Mouse (Mus musculus) hindbrain, postnatal 0 days (tissue): ENCODE data around the gene Tyk2. TPM values are rescaled to one million over a fixed set of nuclear protein-coding genes. Genes with fewer than 3 reads are reported as not detected.

Source experiments
- ATAC-seq: fragments of 200-750 bp; cut with Nextera tagmentation; 2 replicates; pipeline ENCODE4 v1.8.0; 2017; ENCODE audit warnings: mild to moderate bottlenecking, moderate TSS enrichment, moderate library complexity
- DNase-seq: peaks from one replicate; pipeline ENCODE4 v3.0.0-alpha.2; 2015; ENCODE audit warnings: low spot score
- H3K27ac ChIP-seq: fragments of 300-500 bp; sonication (generic); 2 replicates; pipeline ENCODE4 v1.5.1; 2014; ENCODE audit warnings: mild to moderate bottlenecking
- H3K27me3 ChIP-seq: fragments of 300-500 bp; sonication (generic); 2 replicates; pipeline ENCODE4 v1.6.1; 2014; ENCODE audit warnings: low read length, mixed read lengths; ENCODE audit not compliant: insufficient read depth
- H3K36me3 ChIP-seq: fragments of 300-500 bp; sonication (generic); 2 replicates; pipeline ENCODE4 v1.6.1; 2014; ENCODE audit warnings: low read length, mixed read lengths; ENCODE audit not compliant: insufficient read depth
- H3K4me1 ChIP-seq: fragments of 300-500 bp; sonication (generic); 2 replicates; pipeline ENCODE4 v1.6.1; 2014; ENCODE audit warnings: antibody characterized with exemption, low read length, mixed read lengths; ENCODE audit not compliant: insufficient read depth
- H3K4me2 ChIP-seq: fragments of 300-500 bp; sonication (generic); 2 replicates; pipeline ENCODE4 v1.6.1; 2014; ENCODE audit warnings: low read depth, mild to moderate bottlenecking, low read length, moderate library complexity, mixed read lengths
- H3K4me3 ChIP-seq: fragments of 300-500 bp; sonication (generic); 2 replicates; pipeline ENCODE4 v1.5.1; 2014; ENCODE audit warnings: low read length
- H3K9ac ChIP-seq: fragments of 300-500 bp; sonication (generic); replicated peaks from 2 replicates; pipeline ENCODE4 v1.6.1; 2014; ENCODE audit warnings: mild to moderate bottlenecking, low read length, moderate library complexity, mixed read lengths
- H3K9me3 ChIP-seq: fragments of 300-500 bp; sonication (generic); 2 replicates; pipeline ENCODE4 v1.6.1; 2016; ENCODE audit warnings: low read length, mixed read lengths
- CTCF ChIP-seq: IDR thresholded peaks from 2 replicates; pipeline ENCODE4 v1.5.1; 2016; ENCODE audit warnings: antibody characterized with exemption, control low read depth, low read depth
- WGBS: fragments of 180-500 bp; shearing (Covaris S2); extraction: QIAGEN DNeasy Blood & Tissue Kit; methylation state at CpG from one replicate; pipeline ENCODE4 v1.1.7; 2014; 5-methylcytosine and 5-hydroxymethylcytosine counted together
- polyA plus RNA-seq: library from polyadenylated mRNA; unstranded; fragments of >200 nt; fragmentation: Nextera tagmentation; extraction: Ambion mirVana; gene quantifications from 2 replicates; pipeline ENCODE4 v1.2.1, GENCODE M21; 2015
- total RNA-seq: library from RNA; depleted of rRNA; stranded (reverse); fragments of >200 nt; gene quantifications from 2 replicates; pipeline ENCODE4 v1.2.3, GENCODE M21; 2014

The Tyk2 gene
- total and polyA plus RNA-seq, 2 experiments from 2014 or later: 5.7 to 15.4 TPM

- no peak overlapping the region for H3K4me3 ChIP-seq
- DNase-seq (no peak), ATAC-seq (no peak)
- H3K27ac ChIP-seq: no peak overlapping the region
- no peaks in the 10 kb centered on the region for H3K9me3 ChIP-seq
- no peak overlapping the region for H3K4me2 ChIP-seq
- WGBS: 73% methylated on average over 6 of the region's 6 CpGs
- no peaks in the 10 kb centered on the region for H3K27me3 ChIP-seq
- no peaks in the 10 kb centered on the region for H3K4me1 ChIP-seq
- H3K9ac ChIP-seq: no peak overlapping the region
- H3K36me3 ChIP-seq: peaks cover 12% of the 10 kb centered on the region; the same call in 1 of the 2 replicates
- TF ChIP-seq CTCF: no peak
These were observed 14.0 kb downstream of the Tyk2 start for GRCm38 (mm10) chr9:21117073-21117472.

DNA sequence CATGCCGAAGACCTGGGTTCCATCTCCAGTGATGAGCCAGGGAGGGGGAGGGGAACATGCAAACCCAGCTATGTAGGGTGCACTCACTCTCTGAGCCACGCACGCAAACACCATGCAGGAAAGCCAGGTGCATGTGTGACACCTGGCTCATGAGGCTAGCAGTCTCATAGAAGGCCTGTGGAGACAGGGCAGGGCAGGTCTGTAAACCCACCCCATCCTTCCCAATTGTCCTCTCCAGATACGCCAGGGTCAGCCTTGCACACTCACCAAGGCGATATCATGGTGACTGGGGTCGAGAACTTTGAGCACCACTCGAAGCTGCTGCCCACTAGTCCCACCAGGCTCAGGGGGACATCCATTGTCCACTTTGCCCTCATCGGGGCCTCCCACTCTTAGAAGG is 15.9 kb downstream of the Tyk2 start:
- Histone ChIP-seq H3K27ac (no peak overlapping the region), H3K4me1 (no peaks in the 10 kb centered on the region), H3K9me3 (no peaks in the 10 kb centered on the region), H3K4me3 (no peak overlapping the region), H3K36me3 (no peaks in the 10 kb centered on the region), H3K27me3 (no peaks in the 10 kb centered on the region), H3K4me2 (no peak overlapping the region), H3K9ac (no peak overlapping the region)
- DNase-seq: no peak
- no peak for ATAC-seq
- WGBS: 90% methylated on average over 8 of the region's 8 CpGs
- TF ChIP-seq CTCF: no peak

DNA sequence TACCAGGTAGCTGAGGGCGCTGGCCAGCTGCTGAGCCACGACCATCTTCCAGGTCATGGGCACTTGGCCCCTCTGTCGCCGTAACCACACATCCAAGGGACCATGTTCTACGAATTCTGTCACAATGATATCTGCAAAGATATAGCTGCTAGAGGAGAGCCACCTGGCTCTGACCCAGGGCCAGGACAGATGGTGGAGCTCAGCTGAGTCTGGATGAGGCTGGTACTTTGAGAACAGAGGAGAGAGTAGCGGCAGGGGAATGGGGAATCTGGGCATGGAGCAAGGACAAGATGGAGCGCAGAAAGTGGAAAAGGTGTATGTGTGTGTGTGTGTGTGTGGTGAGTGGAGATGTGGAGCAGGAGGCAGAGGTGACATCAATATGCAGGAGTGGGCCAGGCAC is 16.9 kb downstream of the Tyk2 start:
- no peak for TF ChIP-seq CTCF
- Histone ChIP-seq H3K36me3 (no peaks in the 10 kb centered on the region), H3K27me3 (no peaks in the 10 kb centered on the region), H3K9me3 (no peaks in the 10 kb centered on the region), H3K4me3 (no peak overlapping the region), H3K4me2 (no peak overlapping the region), H3K27ac (no peak overlapping the region), H3K4me1 (no peaks in the 10 kb centered on the region), H3K9ac (no peak overlapping the region)
- 85% methylated on average over 7 of the region's 7 CpGs for WGBS
- no peak for DNase-seq
- ATAC-seq: no peak

DNA sequence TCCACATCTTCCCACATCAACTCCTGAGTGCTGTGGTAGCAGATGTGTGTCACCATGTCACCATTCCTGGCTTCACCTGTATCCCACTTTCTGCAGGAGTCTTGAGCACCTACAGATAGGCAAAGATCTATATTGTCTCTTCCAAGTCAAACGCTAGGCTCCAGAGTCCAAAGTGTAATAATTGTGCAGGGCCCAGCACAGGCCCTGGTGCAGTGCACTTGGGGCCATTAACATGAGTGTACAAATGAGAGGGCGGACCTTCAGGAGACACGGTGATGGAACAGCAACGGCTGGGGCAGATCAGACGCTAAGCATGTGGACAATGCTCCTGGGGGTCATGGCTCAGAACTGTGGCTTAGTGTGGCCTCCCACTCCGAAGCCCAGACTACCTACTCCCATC is 17.3 kb downstream of the Tyk2 start:
- no peak for DNase-seq
- H3K27ac ChIP-seq: no peak overlapping the region
- H3K9me3 ChIP-seq: no peaks in the 10 kb centered on the region
- 90% methylated on average over 6 of the region's 6 CpGs for WGBS
- no peak overlapping the region for H3K4me3 ChIP-seq
- no peak for ATAC-seq
- no peak overlapping the region for H3K4me2 ChIP-seq
- TF ChIP-seq CTCF: no peak
- H3K27me3 ChIP-seq: no peaks in the 10 kb centered on the region
- H3K4me1 ChIP-seq: no peaks in the 10 kb centered on the region
- no peak overlapping the region for H3K9ac ChIP-seq
- 0 out of 2 replicates have a peak, but pooled peaks cover 4% of the 10 kb centered on the region for H3K36me3 ChIP-seq

GRCm38 (mm10) chr9:21107607-21108237 is 23.3 kb downstream of the Tyk2 start:
- WGBS: 45% methylated on average over 23 of the region's 23 CpGs
- TF ChIP-seq CTCF: no peak
- no peak for ATAC-seq

GRCm38 (mm10) chr9:21105760-21106564 is 25.1 kb downstream of the Tyk2 start:
- ATAC-seq: no peak
- H3K9me3 ChIP-seq: no peaks in the 10 kb centered on the region
- H3K27ac ChIP-seq: no peak overlapping the region
- no peaks in the 10 kb centered on the region for H3K27me3 ChIP-seq
- H3K4me1 ChIP-seq: no peaks in the 10 kb centered on the region
- no peak for DNase-seq
- 82% methylated on average over 5 of the region's 5 CpGs for WGBS
- no peak overlapping the region for H3K9ac ChIP-seq
- no peak overlapping the region for H3K4me3 ChIP-seq
- 0 out of 2 replicates have a peak, but pooled peaks cover 8% of the 10 kb centered on the region for H3K36me3 ChIP-seq
- no peak for TF ChIP-seq CTCF
- no peak overlapping the region for H3K4me2 ChIP-seq

More at GRCm38 (mm10) chr9:21107607-21108237, 23.3 kb downstream of the Tyk2 start:
- Histone ChIP-seq H3K27me3 (no peaks in the 10 kb centered on the region), H3K4me2 (no peak overlapping the region), H3K27ac (no peak overlapping the region), H3K4me1 (no peaks in the 10 kb centered on the region), H3K9me3 (no peaks in the 10 kb centered on the region), H3K36me3 (0 out of 2 replicates have a peak, but pooled peaks cover 8% of the 10 kb centered on the region), H3K4me3 (no peak overlapping the region), H3K9ac (no peak overlapping the region)
- DNase-seq: no peak

GRCm38 (mm10) chr9:21104814-21105213 is 26.2 kb downstream of the Tyk2 start:
- no peak for TF ChIP-seq CTCF
- 93% methylated on average over 6 of the region's 6 CpGs for WGBS

More at GRCm38 (mm10) chr9:21104814-21105213, 26.2 kb downstream of the Tyk2 start:
- Histone ChIP-seq H3K4me2 (no peak overlapping the region), H3K27me3 (no peaks in the 10 kb centered on the region), H3K36me3 (0 out of 2 replicates have a peak, but pooled peaks cover 8% of the 10 kb centered on the region), H3K9me3 (no peaks in the 10 kb centered on the region), H3K27ac (no peak overlapping the region), H3K4me1 (no peaks in the 10 kb centered on the region), H3K9ac (no peak overlapping the region), H3K4me3 (no peak overlapping the region)
- ATAC-seq (no peak), DNase-seq (no peak)
